Mouse (Mus musculus): ENCODE measurements around the gene Nfatc3. TPM values are rescaled to one million over a fixed set of nuclear protein-coding genes. Genes with fewer than 3 reads are reported as not detected.
"Not testable (repeated sequence)": the region's sequence is repeated elsewhere in the genome, so short reads cannot be mapped to it uniquely, and the experiment has no call there.

Nfatc3 gene
- 69.6 and 78.6 TPM in 2 replicates for polyA plus RNA-seq (2011; ENCODE audit: insufficient read length, low read depth, missing spikeins)

- TF ChIP-seq CTCF (IDR thresholded peaks at IDR 0.05; ENCODE audit: borderline replicate concordance, insufficient read depth, low read length) (no peak), POLR2A (IDR thresholded peaks at IDR 0.05; ENCODE audit: low read depth, low read length) (peak; percentile 73)
- Histone ChIP-seq H3K4me1 (ENCODE audit: control insufficient read depth, insufficient read depth, low read length) (peaks cover 3% of the 10 kb centered on the region; the same call in 1 of the 2 replicates), H3K27ac (ENCODE audit: insufficient read depth, low read length) (peak within 1 kb of the TSS; percentile 96), H3K4me3 (ENCODE audit: insufficient read depth, low read length) (peak within 1 kb of the TSS; percentile 82)
Observed at GRCm38 (mm10) chr8:106058731-106059612, at the start of gene Nfatc3. Nfatc3 (plus strand) TSS chr8:106058840.

- peaks cover 9% of the 10 kb centered on the region for H3K4me1 ChIP-seq (ENCODE audit: control insufficient read depth, insufficient read depth, low read length)
- TF ChIP-seq POLR2A (IDR thresholded peaks at IDR 0.05; ENCODE audit: low read depth, low read length) (peak; percentile 87), CTCF (IDR thresholded peaks at IDR 0.05; ENCODE audit: borderline replicate concordance, insufficient read depth, low read length) (no peak)
- H3K4me3 ChIP-seq (ENCODE audit: insufficient read depth, low read length) = peak overlapping the region; percentile 65
- peak overlapping the region; percentile 20 for H3K27ac ChIP-seq (ENCODE audit: insufficient read depth, low read length)
Observed at GRCm38 (mm10) chr8:106010748-106011642, 47.6 kb upstream of the Nfatc3 start.

- Histone ChIP-seq H3K4me1 (ENCODE audit: control insufficient read depth, insufficient read depth, low read length) (peaks cover 9% of the 10 kb centered on the region), H3K4me3 (ENCODE audit: insufficient read depth, low read length) (peak within 1 kb of the TSS; percentile 65), H3K27ac (ENCODE audit: insufficient read depth, low read length) (peak within 1 kb of the TSS; percentile 20)
- TF ChIP-seq POLR2A (IDR thresholded peaks at IDR 0.05; ENCODE audit: low read depth, low read length) (no peak), CTCF (IDR thresholded peaks at IDR 0.05; ENCODE audit: borderline replicate concordance, insufficient read depth, low read length) (no peak)
Observed at GRCm38 (mm10) chr8:106011643-106011986, 47.0 kb upstream of the Nfatc3 start, which contains the start of gene Ddx28. Ddx28 (minus strand) TSS chr8:106011882.

GRCm38 (mm10) chr8:106012203-106012602 is 46.4 kb upstream of the Nfatc3 start:
- not testable (repeated sequence) for H3K4me1 ChIP-seq (ENCODE audit: control insufficient read depth, insufficient read depth, low read length)
- peak overlapping the region; percentile 65 for H3K4me3 ChIP-seq (ENCODE audit: insufficient read depth, low read length)

GRCm38 (mm10) chr8:106016284-106016683 is 42.4 kb upstream of the Nfatc3 start:
- no peak for TF ChIP-seq CTCF (IDR thresholded peaks at IDR 0.05; ENCODE audit: borderline replicate concordance, insufficient read depth, low read length)
- no peak for TF ChIP-seq POLR2A (IDR thresholded peaks at IDR 0.05; ENCODE audit: low read depth, low read length)
- H3K27ac ChIP-seq (ENCODE audit: insufficient read depth, low read length) = no peak overlapping the region
- no peak overlapping the region for H3K4me3 ChIP-seq (ENCODE audit: insufficient read depth, low read length)
- no peaks in the 10 kb centered on the region for H3K4me1 ChIP-seq (ENCODE audit: control insufficient read depth, insufficient read depth, low read length)

More at GRCm38 (mm10) chr8:106012203-106012602, 46.4 kb upstream of the Nfatc3 start:
- not testable (repeated sequence) for H3K27ac ChIP-seq (ENCODE audit: insufficient read depth, low read length)

GRCm38 (mm10) chr8:106017130-106017529 is 41.5 kb upstream of the Nfatc3 start:
- H3K4me3 ChIP-seq (ENCODE audit: insufficient read depth, low read length) = no peak overlapping the region
- TF ChIP-seq POLR2A (IDR thresholded peaks at IDR 0.05; ENCODE audit: low read depth, low read length) (no peak), CTCF (IDR thresholded peaks at IDR 0.05; ENCODE audit: borderline replicate concordance, insufficient read depth, low read length) (no peak)
- no peaks in the 10 kb centered on the region for H3K4me1 ChIP-seq (ENCODE audit: control insufficient read depth, insufficient read depth, low read length)
- no peak overlapping the region for H3K27ac ChIP-seq (ENCODE audit: insufficient read depth, low read length)

- Histone ChIP-seq H3K4me1 (ENCODE audit: control insufficient read depth, insufficient read depth, low read length) (no peaks in the 10 kb centered on the region), H3K27ac (ENCODE audit: insufficient read depth, low read length) (no peak overlapping the region), H3K4me3 (ENCODE audit: insufficient read depth, low read length) (no peak overlapping the region)
- TF ChIP-seq POLR2A (IDR thresholded peaks at IDR 0.05; ENCODE audit: low read depth, low read length) = no peak
- TF ChIP-seq CTCF (IDR thresholded peaks at IDR 0.05; ENCODE audit: borderline replicate concordance, insufficient read depth, low read length) = no peak
Observed at GRCm38 (mm10) chr8:106018039-106018438, 40.6 kb upstream of the Nfatc3 start.

- H3K4me3 ChIP-seq (ENCODE audit: insufficient read depth, low read length) = no peak overlapping the region
- TF ChIP-seq CTCF (IDR thresholded peaks at IDR 0.05; ENCODE audit: borderline replicate concordance, insufficient read depth, low read length) (peak; percentile 84), POLR2A (IDR thresholded peaks at IDR 0.05; ENCODE audit: low read depth, low read length) (no peak)
- no peak overlapping the region for H3K27ac ChIP-seq (ENCODE audit: insufficient read depth, low read length)
- no peaks in the 10 kb centered on the region for H3K4me1 ChIP-seq (ENCODE audit: control insufficient read depth, insufficient read depth, low read length)
Observed at GRCm38 (mm10) chr8:106022483-106022882, 36.2 kb upstream of the Nfatc3 start.

- H3K27ac ChIP-seq (ENCODE audit: insufficient read depth, low read length) = no peak overlapping the region
- no peak overlapping the region for H3K4me3 ChIP-seq (ENCODE audit: insufficient read depth, low read length)
- no peaks in the 10 kb centered on the region for H3K4me1 ChIP-seq (ENCODE audit: control insufficient read depth, insufficient read depth, low read length)
- TF ChIP-seq POLR2A (IDR thresholded peaks at IDR 0.05; ENCODE audit: low read depth, low read length) (no peak), CTCF (IDR thresholded peaks at IDR 0.05; ENCODE audit: borderline replicate concordance, insufficient read depth, low read length) (no peak)
Observed at GRCm38 (mm10) chr8:106038721-106039120, 19.9 kb upstream of the Nfatc3 start.

Measured in embryonic fibroblast, embryonic 13.5 days (primary cell).